Mouse (Mus musculus): Measurements from ENCODE around the gene Trpc5. TPM values are rescaled to one million over a fixed set of nuclear protein-coding genes. Genes with fewer than 3 reads are reported as not detected.

Gene Trpc5
- polyA plus RNA-seq, 1 experiment from 2014 or later = 2.2 TPM

DNA sequence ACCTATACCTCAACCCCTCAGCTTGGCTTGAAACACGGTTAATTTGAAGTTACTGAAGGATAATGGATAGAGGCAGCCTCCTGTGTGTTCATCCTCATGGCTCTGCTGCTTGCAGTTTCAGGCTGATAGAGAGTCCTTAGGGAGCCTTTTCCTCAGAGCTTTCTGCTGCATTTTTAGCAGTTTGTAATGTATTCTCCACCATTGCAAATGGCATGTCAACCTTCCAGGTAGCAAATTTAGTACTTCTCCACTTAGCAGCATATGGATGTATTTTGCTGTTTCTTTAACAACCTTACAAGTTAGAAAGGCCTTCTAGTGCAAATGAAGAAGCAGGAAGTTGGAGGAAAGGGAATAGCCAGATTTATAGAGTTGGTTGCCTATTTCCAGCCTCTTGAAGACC, 267.7 kb downstream of the Trpc5 start:
- Histone ChIP-seq H3K4me1 (ENCODE audit: control insufficient read depth, insufficient read depth, low read length) (no peaks in the 10 kb centered on the region), H3K9me3 (ENCODE audit: control insufficient read depth, low read length) (no peaks in the 10 kb centered on the region), H3K27me3 (ENCODE audit: control insufficient read depth, insufficient read depth, low read length) (no peaks in the 10 kb centered on the region), H3K9ac (replicated peaks; ENCODE audit: low read length) (no peak overlapping the region), H3K4me3 (replicated peaks; ENCODE audit: low read depth, low read length) (no peak overlapping the region), H3K27ac (replicated peaks; ENCODE audit: low read depth, low read length) (no peak overlapping the region), H3K36me3 (ENCODE audit: control insufficient read depth, insufficient read depth, low read length) (no peaks in the 10 kb centered on the region), H3K4me2 (ENCODE audit: low read length) (no peak overlapping the region)
- 74% methylated on average over 1 of the region's 1 CpGs for WGBS
- DNase-seq (no peak), ATAC-seq (ENCODE audit: low FRiP score, low TSS enrichment) (no peak)

DNA sequence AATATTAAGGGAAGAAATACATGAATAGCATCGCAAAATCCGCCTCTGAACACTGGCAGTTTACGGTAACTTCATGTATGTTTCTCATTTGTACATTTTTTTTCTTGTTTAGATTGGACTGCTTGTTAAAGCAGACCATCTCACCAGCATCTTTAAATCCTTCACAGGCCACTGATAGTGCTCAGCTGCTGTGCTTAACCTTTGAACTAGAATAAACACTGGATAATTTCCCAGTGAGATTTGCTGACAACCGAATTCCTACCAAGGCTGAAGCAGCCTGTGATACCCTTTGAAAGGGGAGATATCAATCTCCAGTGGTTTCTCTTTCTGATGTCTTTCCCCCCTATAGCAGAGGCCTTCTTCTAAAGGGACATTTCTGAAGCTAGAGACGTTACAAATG, 279.9 kb downstream of the Trpc5 start:
- Histone ChIP-seq H3K4me3 (replicated peaks; ENCODE audit: low read depth, low read length) (no peak overlapping the region), H3K4me1 (ENCODE audit: control insufficient read depth, insufficient read depth, low read length) (no peaks in the 10 kb centered on the region), H3K27me3 (ENCODE audit: control insufficient read depth, insufficient read depth, low read length) (no peaks in the 10 kb centered on the region), H3K27ac (replicated peaks; ENCODE audit: low read depth, low read length) (no peak overlapping the region), H3K9me3 (ENCODE audit: control insufficient read depth, low read length) (no peaks in the 10 kb centered on the region), H3K36me3 (ENCODE audit: control insufficient read depth, insufficient read depth, low read length) (no peaks in the 10 kb centered on the region), H3K9ac (replicated peaks; ENCODE audit: low read length) (no peak overlapping the region), H3K4me2 (ENCODE audit: low read length) (no peak overlapping the region)
- 77% methylated on average over 5 of the region's 5 CpGs for WGBS
- no peak for DNase-seq
- no peak for ATAC-seq (ENCODE audit: low FRiP score, low TSS enrichment)

DNA sequence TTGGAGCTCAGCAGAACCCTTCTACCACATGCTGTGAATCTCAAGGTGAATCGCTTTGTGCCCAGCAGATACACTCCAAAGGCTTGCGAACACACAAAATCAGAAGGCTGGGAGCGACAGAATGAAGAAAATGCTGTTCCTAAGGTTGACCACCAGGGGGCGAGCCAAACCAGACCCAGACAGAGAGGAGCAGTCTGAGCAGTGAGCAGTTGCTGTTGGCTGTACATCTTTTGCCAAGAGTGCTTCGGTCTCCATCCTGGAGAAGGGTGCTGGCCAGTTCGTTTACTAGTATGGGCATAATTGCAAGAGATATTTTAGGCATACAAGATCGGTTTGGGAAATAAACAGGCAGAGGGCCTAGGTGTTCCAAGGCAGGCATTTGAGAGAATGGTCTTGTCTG, 284.5 kb downstream of the Trpc5 start:
- H3K4me1 ChIP-seq (ENCODE audit: control insufficient read depth, insufficient read depth, low read length) = no peaks in the 10 kb centered on the region
- H3K4me3 ChIP-seq (replicated peaks; ENCODE audit: low read depth, low read length) = no peak overlapping the region
- no peak overlapping the region for H3K9ac ChIP-seq (replicated peaks; ENCODE audit: low read length)
- H3K9me3 ChIP-seq (ENCODE audit: control insufficient read depth, low read length) = no peaks in the 10 kb centered on the region
- no peaks in the 10 kb centered on the region for H3K36me3 ChIP-seq (ENCODE audit: control insufficient read depth, insufficient read depth, low read length)
- ATAC-seq (ENCODE audit: low FRiP score, low TSS enrichment) = peak; percentile 70; the same call in 1 of the 2 replicates
- peak; percentile 73 for DNase-seq
- 35% methylated on average over 7 of the region's 7 CpGs for WGBS
- no peak overlapping the region for H3K27ac ChIP-seq (replicated peaks; ENCODE audit: low read depth, low read length)
- no peak overlapping the region for H3K4me2 ChIP-seq (ENCODE audit: low read length)
- H3K27me3 ChIP-seq (ENCODE audit: control insufficient read depth, insufficient read depth, low read length) = no peaks in the 10 kb centered on the region

DNA sequence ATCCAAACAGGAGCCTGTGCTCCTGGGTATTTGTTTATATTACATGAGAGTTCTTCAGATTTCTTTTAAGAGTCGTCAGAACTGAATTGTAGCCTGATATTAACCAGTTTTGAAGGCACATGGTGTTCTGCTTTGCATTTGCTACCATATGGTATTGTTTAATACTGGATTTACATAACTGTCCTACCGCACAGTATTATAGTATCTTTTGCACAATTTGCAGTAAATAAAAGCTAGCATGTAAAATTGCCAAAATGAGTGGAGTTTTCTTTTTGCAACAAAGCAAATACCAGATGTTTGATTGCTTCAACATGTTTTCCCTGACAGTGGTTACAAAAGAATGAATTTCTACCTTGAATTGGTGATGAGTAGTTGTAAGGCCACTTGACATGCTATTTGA, 313.8 kb downstream of the Trpc5 start:
- Histone ChIP-seq H3K27me3 (ENCODE audit: control insufficient read depth, insufficient read depth, low read length) (no peaks in the 10 kb centered on the region), H3K36me3 (ENCODE audit: control insufficient read depth, insufficient read depth, low read length) (no peaks in the 10 kb centered on the region), H3K4me2 (ENCODE audit: low read length) (no peak overlapping the region), H3K9ac (replicated peaks; ENCODE audit: low read length) (no peak overlapping the region), H3K9me3 (ENCODE audit: control insufficient read depth, low read length) (no peaks in the 10 kb centered on the region), H3K27ac (replicated peaks; ENCODE audit: low read depth, low read length) (no peak overlapping the region), H3K4me1 (ENCODE audit: control insufficient read depth, insufficient read depth, low read length) (no peaks in the 10 kb centered on the region), H3K4me3 (replicated peaks; ENCODE audit: low read depth, low read length) (no peak overlapping the region)
- DNase-seq (no peak), ATAC-seq (ENCODE audit: low FRiP score, low TSS enrichment) (no peak)
- 80% methylated on average over 2 of the region's 2 CpGs for WGBS

- Histone ChIP-seq H3K9ac (replicated peaks; ENCODE audit: low read length) (no peak overlapping the region), H3K27ac (replicated peaks; ENCODE audit: low read depth, low read length) (no peak overlapping the region), H3K4me2 (ENCODE audit: low read length) (no peak overlapping the region), H3K4me1 (ENCODE audit: control insufficient read depth, insufficient read depth, low read length) (no peaks in the 10 kb centered on the region), H3K36me3 (ENCODE audit: control insufficient read depth, insufficient read depth, low read length) (no peaks in the 10 kb centered on the region), H3K27me3 (ENCODE audit: control insufficient read depth, insufficient read depth, low read length) (no peaks in the 10 kb centered on the region), H3K9me3 (ENCODE audit: control insufficient read depth, low read length) (no peaks in the 10 kb centered on the region), H3K4me3 (replicated peaks; ENCODE audit: low read depth, low read length) (no peak overlapping the region)
- no peak for DNase-seq
- ATAC-seq (ENCODE audit: low FRiP score, low TSS enrichment) = no peak
Measured at GRCm38 (mm10) chrX:144338355-144338754, 349.6 kb downstream of the Trpc5 start.

DNA sequence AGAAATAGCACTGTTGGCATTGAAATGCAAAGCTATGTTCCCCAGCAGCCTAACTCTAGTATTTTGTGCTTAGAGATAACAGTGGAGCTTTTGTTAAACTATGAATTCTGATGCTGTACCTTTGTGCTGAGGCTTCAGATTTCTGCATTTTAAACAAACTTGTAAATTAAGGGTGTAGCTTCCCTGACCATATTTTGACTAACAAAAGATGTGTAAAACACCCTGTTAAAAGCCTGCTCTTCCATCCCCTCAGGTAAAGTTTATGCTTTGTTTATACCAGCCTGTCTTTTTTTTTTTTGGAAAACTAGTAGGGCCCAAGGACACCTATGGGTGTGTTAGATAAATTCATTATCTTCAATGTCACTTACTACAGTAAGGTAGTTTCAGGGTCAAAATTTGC, 350.0 kb downstream of the Trpc5 start:
- no peaks in the 10 kb centered on the region for H3K27me3 ChIP-seq (ENCODE audit: control insufficient read depth, insufficient read depth, low read length)
- H3K4me2 ChIP-seq (ENCODE audit: low read length) = no peak overlapping the region
- H3K27ac ChIP-seq (replicated peaks; ENCODE audit: low read depth, low read length) = no peak overlapping the region
- ATAC-seq (ENCODE audit: low FRiP score, low TSS enrichment) (no peak), DNase-seq (no peak)
- H3K4me3 ChIP-seq (replicated peaks; ENCODE audit: low read depth, low read length) = no peak overlapping the region
- H3K4me1 ChIP-seq (ENCODE audit: control insufficient read depth, insufficient read depth, low read length) = no peaks in the 10 kb centered on the region
- no peaks in the 10 kb centered on the region for H3K9me3 ChIP-seq (ENCODE audit: control insufficient read depth, low read length)
- no peaks in the 10 kb centered on the region for H3K36me3 ChIP-seq (ENCODE audit: control insufficient read depth, insufficient read depth, low read length)
- H3K9ac ChIP-seq (replicated peaks; ENCODE audit: low read length) = no peak overlapping the region

GRCm38 (mm10) chrX:144335332-144336015, 352.5 kb downstream of the Trpc5 start:
- Histone ChIP-seq H3K4me1 (ENCODE audit: control insufficient read depth, insufficient read depth, low read length) (no peaks in the 10 kb centered on the region), H3K4me2 (ENCODE audit: low read length) (no peak overlapping the region), H3K9me3 (ENCODE audit: control insufficient read depth, low read length) (no peaks in the 10 kb centered on the region), H3K4me3 (replicated peaks; ENCODE audit: low read depth, low read length) (no peak overlapping the region), H3K27ac (replicated peaks; ENCODE audit: low read depth, low read length) (no peak overlapping the region), H3K9ac (replicated peaks; ENCODE audit: low read length) (no peak overlapping the region), H3K27me3 (ENCODE audit: control insufficient read depth, insufficient read depth, low read length) (no peaks in the 10 kb centered on the region), H3K36me3 (ENCODE audit: control insufficient read depth, insufficient read depth, low read length) (no peaks in the 10 kb centered on the region)
- DNase-seq = no peak
- ATAC-seq (ENCODE audit: low FRiP score, low TSS enrichment) = no peak
- 53% methylated on average over 8 of the region's 8 CpGs for WGBS

Other genes starting within 250 kb of the Trpc5 start
- gene Trpc5os, start 231.6 kb downstream of the Trpc5 start, polyA plus RNA-seq (2014; fragmentation: Nextera tagmentation; extraction: Ambion mirVana) = not detected in 2 replicates
- gene Rtl4, start 727 bp upstream of the Trpc5 start, polyA plus RNA-seq (2014; fragmentation: Nextera tagmentation; extraction: Ambion mirVana) = 0.75 and 1.1 TPM in 2 replicates